Mouse (Mus musculus) forebrain, embryonic 11.5 days (tissue): ENCODE measurements around the gene Slc1a1. TPM values are rescaled to one million over a fixed set of nuclear protein-coding genes. Genes with fewer than 3 reads are reported as not detected.

ENCODE experiments used
- ATAC-seq: fragments of 200-750 bp; cut with Nextera tagmentation; replicated peaks from 2 replicates; pipeline ENCODE4 v1.8.0; 2017; ENCODE audit warnings: moderate TSS enrichment; ENCODE audit not compliant: low FRiP score
- DNase-seq: peaks from one replicate; pipeline ENCODE4 v3.0.0-alpha.2; 2017; ENCODE audit warnings: low spot score
- H3K27ac ChIP-seq: fragments of 300-500 bp; sonication (generic); 2 replicates; pipeline ENCODE4 v1.5.1; 2014; ENCODE audit warnings: low read depth, low read length
- H3K27me3 ChIP-seq: fragments of 300-500 bp; sonication (generic); 2 replicates; pipeline ENCODE4 v1.6.1; 2014; ENCODE audit warnings: mild to moderate bottlenecking, low read length, mixed read lengths; ENCODE audit not compliant: control insufficient read depth, insufficient read depth
- H3K36me3 ChIP-seq: fragments of 300-500 bp; sonication (generic); 2 replicates; pipeline ENCODE4 v1.6.1; 2014; ENCODE audit warnings: mild to moderate bottlenecking, low read length, moderate library complexity, mixed read lengths; ENCODE audit not compliant: control insufficient read depth, insufficient read depth
- H3K4me1 ChIP-seq: fragments of 300-500 bp; sonication (generic); replicated peaks from 2 replicates; pipeline ENCODE4 v1.6.1; 2014; ENCODE audit warnings: low read length, mixed read lengths; ENCODE audit not compliant: control insufficient read depth, insufficient read depth
- H3K4me2 ChIP-seq: fragments of 300-500 bp; sonication (generic); 2 replicates; pipeline ENCODE4 v1.6.1; 2014; ENCODE audit warnings: low read depth, mild to moderate bottlenecking, low read length, moderate library complexity, mixed read lengths; ENCODE audit not compliant: severe bottlenecking
- H3K4me3 ChIP-seq: fragments of 300-500 bp; sonication (generic); 2 replicates; pipeline ENCODE4 v1.5.1; 2014; ENCODE audit warnings: low read depth, low read length
- H3K9ac ChIP-seq: fragments of 300-500 bp; sonication (generic); 2 replicates; pipeline ENCODE4 v1.6.1; 2014; ENCODE audit warnings: low read length
- H3K9me3 ChIP-seq: fragments of 300-500 bp; sonication (generic); 2 replicates; pipeline ENCODE4 v1.6.1; 2016; ENCODE audit warnings: low read length, mixed read lengths; ENCODE audit not compliant: control insufficient read depth
- WGBS: fragments of 180-500 bp; shearing (Covaris S2); extraction: QIAGEN DNeasy Blood & Tissue Kit; methylation state at CpG from one replicate; pipeline ENCODE4 v1.1.7; 2014; 5-methylcytosine and 5-hydroxymethylcytosine counted together
- polyA plus RNA-seq: library from polyadenylated mRNA; unstranded; fragments of >200 nt; fragmentation: Nextera tagmentation; extraction: Ambion mirVana; gene quantifications from 2 replicates; pipeline ENCODE4 v1.2.1, GENCODE M21; 2014

Gene Slc1a1
- polyA plus RNA-seq, 1 experiment from 2014 or later: 0.98 TPM

- Histone ChIP-seq H3K9me3 (no peaks in the 10 kb centered on the region), H3K4me1 (no peaks in the 10 kb centered on the region), H3K27me3 (no peaks in the 10 kb centered on the region), H3K4me2 (no peak overlapping the region), H3K4me3 (no peak overlapping the region), H3K9ac (no peak overlapping the region), H3K36me3 (no peaks in the 10 kb centered on the region), H3K27ac (no peak overlapping the region)
- DNase-seq (no peak), ATAC-seq (no peak)
- 89% methylated on average over 6 of the region's 6 CpGs for WGBS
Observed at GRCm38 (mm10) chr19:28914598-28914997, 79.7 kb downstream of the Slc1a1 start.

GRCm38 (mm10) chr19:28915602-28916250, 80.9 kb downstream of the Slc1a1 start:
- Histone ChIP-seq H3K9me3 (no peaks in the 10 kb centered on the region), H3K4me2 (no peak overlapping the region), H3K4me1 (no peaks in the 10 kb centered on the region), H3K27ac (no peak overlapping the region), H3K27me3 (no peaks in the 10 kb centered on the region), H3K36me3 (no peaks in the 10 kb centered on the region), H3K9ac (no peak overlapping the region), H3K4me3 (no peak overlapping the region)
- ATAC-seq: no peak
- DNase-seq: no peak
- 82% methylated on average over 2 of the region's 2 CpGs for WGBS

- Histone ChIP-seq H3K9me3 (no peaks in the 10 kb centered on the region), H3K27ac (no peak overlapping the region), H3K4me2 (no peak overlapping the region), H3K9ac (no peak overlapping the region), H3K4me3 (no peak overlapping the region), H3K4me1 (no peaks in the 10 kb centered on the region), H3K27me3 (no peaks in the 10 kb centered on the region), H3K36me3 (no peaks in the 10 kb centered on the region)
- ATAC-seq: no peak
- no peak for DNase-seq
- whole genome bisulfite sequencing: 62% methylated on average over 4 of the region's 4 CpGs
Observed at GRCm38 (mm10) chr19:28916492-28916891, 81.6 kb downstream of the Slc1a1 start.

- Histone ChIP-seq H3K4me2 (no peak overlapping the region), H3K4me1 (no peaks in the 10 kb centered on the region), H3K27ac (no peak overlapping the region), H3K9ac (no peak overlapping the region), H3K27me3 (no peaks in the 10 kb centered on the region), H3K9me3 (no peaks in the 10 kb centered on the region), H3K4me3 (no peak overlapping the region), H3K36me3 (no peaks in the 10 kb centered on the region)
- DNase-seq: no peak
- no peak for ATAC-seq
- WGBS: 90% methylated on average over 5 of the region's 5 CpGs
Observed at GRCm38 (mm10) chr19:28917839-28918238, 83.0 kb downstream of the Slc1a1 start.

- Histone ChIP-seq H3K4me1 (no peaks in the 10 kb centered on the region), H3K4me2 (no peak overlapping the region), H3K4me3 (no peak overlapping the region), H3K36me3 (no peaks in the 10 kb centered on the region), H3K9ac (no peak overlapping the region), H3K27me3 (no peaks in the 10 kb centered on the region), H3K27ac (no peak overlapping the region), H3K9me3 (no peaks in the 10 kb centered on the region)
- WGBS: 91% methylated on average over 5 of the region's 5 CpGs
- ATAC-seq (no peak), DNase-seq (no peak)
Observed at GRCm38 (mm10) chr19:28926366-28926765, 91.5 kb downstream of the Slc1a1 start.

- Histone ChIP-seq H3K9ac (no peak overlapping the region), H3K4me3 (no peak overlapping the region), H3K4me2 (no peak overlapping the region), H3K4me1 (no peaks in the 10 kb centered on the region), H3K9me3 (no peaks in the 10 kb centered on the region), H3K27me3 (no peaks in the 10 kb centered on the region), H3K27ac (no peak overlapping the region), H3K36me3 (no peaks in the 10 kb centered on the region)
- ATAC-seq: no peak
- 87% methylated on average over 4 of the region's 4 CpGs for WGBS
- peak; percentile 29 for DNase-seq
Observed at GRCm38 (mm10) chr19:28927396-28927795, 92.5 kb downstream of the Slc1a1 start.

GRCm38 (mm10) chr19:28929034-28929433, 94.2 kb downstream of the Slc1a1 start:
- H3K9me3 ChIP-seq: no peaks in the 10 kb centered on the region
- no peak overlapping the region for H3K27ac ChIP-seq
- ATAC-seq: no peak
- H3K4me1 ChIP-seq: no peaks in the 10 kb centered on the region
- no peak overlapping the region for H3K9ac ChIP-seq
- H3K27me3 ChIP-seq: no peaks in the 10 kb centered on the region
- no peak overlapping the region for H3K4me3 ChIP-seq
- H3K36me3 ChIP-seq: no peaks in the 10 kb centered on the region
- no peak overlapping the region for H3K4me2 ChIP-seq
- DNase-seq: no peak

- WGBS: 90% methylated on average over 3 of the region's 3 CpGs
- no peak for ATAC-seq
- Histone ChIP-seq H3K4me2 (no peak overlapping the region), H3K4me1 (no peaks in the 10 kb centered on the region), H3K27me3 (no peaks in the 10 kb centered on the region), H3K9ac (no peak overlapping the region), H3K9me3 (no peaks in the 10 kb centered on the region), H3K4me3 (no peak overlapping the region), H3K36me3 (no peaks in the 10 kb centered on the region), H3K27ac (no peak overlapping the region)
- no peak for DNase-seq
Observed at GRCm38 (mm10) chr19:28934897-28935296, 100.0 kb downstream of the Slc1a1 start.

- no peaks in the 10 kb centered on the region for H3K9me3 ChIP-seq
- no peaks in the 10 kb centered on the region for H3K27me3 ChIP-seq
- H3K36me3 ChIP-seq: no peaks in the 10 kb centered on the region
- H3K4me2 ChIP-seq: no peak overlapping the region
- 84% methylated on average over 9 of the region's 9 CpGs for WGBS
- no peak for DNase-seq
- no peaks in the 10 kb centered on the region for H3K4me1 ChIP-seq
- H3K9ac ChIP-seq: no peak overlapping the region
- no peak overlapping the region for H3K27ac ChIP-seq
- no peak overlapping the region for H3K4me3 ChIP-seq
- ATAC-seq: no peak
Observed at GRCm38 (mm10) chr19:28940135-28940874, 105.5 kb downstream of the Slc1a1 start.
